Mouse (Mus musculus): ENCODE measurements around the gene Astl. TPM values are rescaled to one million over a fixed set of nuclear protein-coding genes. Genes with fewer than 3 reads are reported as not detected.
"Not testable (repeated sequence)": the region's sequence is repeated elsewhere in the genome, so short reads cannot be mapped to it uniquely, and the experiment has no call there.

Astl gene
- not detected in 2 replicates for polyA plus RNA-seq (2014; fragmentation: Nextera tagmentation; extraction: Ambion mirVana)

GRCm38 (mm10) chr2:127338416-127338815 is at the start of gene Astl:
Astl (plus strand) TSS chr2:127338639.
- Histone ChIP-seq H3K9ac (ENCODE audit: low read depth, low read length) (no peak within 1 kb of the TSS), H3K36me3 (ENCODE audit: control insufficient read depth, insufficient read depth, low read length) (no peaks in the 10 kb centered on the region), H3K27me3 (replicated peaks; ENCODE audit: control insufficient read depth, insufficient read depth, low read length) (peaks cover 5% of the 10 kb centered on the region), H3K9me3 (ENCODE audit: control insufficient read depth, low read length) (no peaks in the 10 kb centered on the region), H3K4me1 (replicated peaks; ENCODE audit: control insufficient read depth, insufficient read depth, low read length) (peaks cover 29% of the 10 kb centered on the region), H3K4me3 (ENCODE audit: low read depth, low read length) (peak within 1 kb of the TSS; percentile 67), H3K4me2 (peak within 1 kb of the TSS; percentile 88), H3K27ac (ENCODE audit: low read depth, low read length) (no peak within 1 kb of the TSS)
- ATAC-seq (replicated peaks; ENCODE audit: low FRiP score), result no peak
- no peak for DNase-seq (ENCODE audit: low spot score)
- WGBS, result 68% methylated on average over 4 of the region's 4 CpGs

GRCm38 (mm10) chr2:127292250-127292649 is 46.2 kb upstream of the Astl start:
- ATAC-seq (replicated peaks; ENCODE audit: low FRiP score), result no peak

DNA sequence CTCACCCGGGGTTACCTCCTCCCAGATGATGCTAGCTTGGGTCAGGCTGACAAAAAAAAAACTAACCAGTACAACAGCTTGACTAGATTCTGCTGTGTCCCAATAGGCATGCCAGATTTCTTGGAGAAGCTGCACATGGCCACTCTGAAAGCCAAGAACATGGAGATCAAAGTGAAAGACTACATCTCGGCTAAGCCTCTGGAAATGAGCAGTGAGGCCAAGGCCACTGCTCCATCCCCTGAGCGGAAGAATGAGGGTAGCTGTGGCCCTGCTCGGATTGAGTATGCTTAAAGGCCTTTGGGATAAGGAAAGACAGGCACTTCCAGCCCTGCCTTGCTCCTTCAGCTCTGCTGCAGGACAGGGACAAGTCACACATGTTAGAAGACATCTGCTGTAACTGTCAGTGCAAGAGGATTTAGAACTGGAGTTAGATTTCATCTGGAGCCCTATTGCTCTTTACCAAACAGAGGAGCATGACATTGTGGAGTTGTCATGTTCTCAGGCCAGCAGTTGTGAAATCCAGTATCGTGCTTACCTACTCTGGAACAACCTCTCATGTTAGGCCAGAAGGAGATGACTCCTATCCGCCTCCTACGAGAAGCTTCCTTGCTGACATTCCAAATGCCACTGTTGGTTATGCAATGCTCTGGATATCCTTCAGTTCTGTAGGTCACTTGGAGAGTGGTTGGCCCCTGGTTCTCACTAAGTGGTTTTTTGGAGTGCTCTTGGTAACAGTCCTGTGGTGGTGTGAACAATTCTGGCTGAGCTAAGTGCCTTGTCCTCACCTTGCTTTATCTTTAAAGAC is 41.2 kb upstream of the Astl start:
- ATAC-seq (replicated peaks; ENCODE audit: low FRiP score) (no peak), DNase-seq (ENCODE audit: low spot score) (no peak)
- H3K36me3 ChIP-seq (ENCODE audit: control insufficient read depth, insufficient read depth, low read length), result peaks cover 27% of the 10 kb centered on the region
- H3K27ac ChIP-seq (ENCODE audit: low read depth, low read length), result no peak overlapping the region
- H3K27me3 ChIP-seq (replicated peaks; ENCODE audit: control insufficient read depth, insufficient read depth, low read length), result no peaks in the 10 kb centered on the region
- no peak overlapping the region for H3K4me3 ChIP-seq (ENCODE audit: low read depth, low read length)
- 92% methylated on average over 7 of the region's 7 CpGs for WGBS
- no peaks in the 10 kb centered on the region for H3K4me1 ChIP-seq (replicated peaks; ENCODE audit: control insufficient read depth, insufficient read depth, low read length)
- H3K4me2 ChIP-seq, result no peak overlapping the region
- H3K9ac ChIP-seq (ENCODE audit: low read depth, low read length), result no peak overlapping the region
- no peaks in the 10 kb centered on the region for H3K9me3 ChIP-seq (ENCODE audit: control insufficient read depth, low read length)

More at GRCm38 (mm10) chr2:127292250-127292649, 46.2 kb upstream of the Astl start:
- no peak for DNase-seq (ENCODE audit: low spot score)
- Histone ChIP-seq H3K9me3 (ENCODE audit: control insufficient read depth, low read length) (no peaks in the 10 kb centered on the region), H3K4me1 (replicated peaks; ENCODE audit: control insufficient read depth, insufficient read depth, low read length) (no peaks in the 10 kb centered on the region), H3K9ac (ENCODE audit: low read depth, low read length) (no peak overlapping the region), H3K27ac (ENCODE audit: low read depth, low read length) (no peak overlapping the region), H3K36me3 (ENCODE audit: control insufficient read depth, insufficient read depth, low read length) (peaks cover 28% of the 10 kb centered on the region), H3K27me3 (replicated peaks; ENCODE audit: control insufficient read depth, insufficient read depth, low read length) (no peaks in the 10 kb centered on the region), H3K4me3 (ENCODE audit: low read depth, low read length) (no peak overlapping the region), H3K4me2 (no peak overlapping the region)
- WGBS, result 82% methylated on average over 4 of the region's 4 CpGs

DNA sequence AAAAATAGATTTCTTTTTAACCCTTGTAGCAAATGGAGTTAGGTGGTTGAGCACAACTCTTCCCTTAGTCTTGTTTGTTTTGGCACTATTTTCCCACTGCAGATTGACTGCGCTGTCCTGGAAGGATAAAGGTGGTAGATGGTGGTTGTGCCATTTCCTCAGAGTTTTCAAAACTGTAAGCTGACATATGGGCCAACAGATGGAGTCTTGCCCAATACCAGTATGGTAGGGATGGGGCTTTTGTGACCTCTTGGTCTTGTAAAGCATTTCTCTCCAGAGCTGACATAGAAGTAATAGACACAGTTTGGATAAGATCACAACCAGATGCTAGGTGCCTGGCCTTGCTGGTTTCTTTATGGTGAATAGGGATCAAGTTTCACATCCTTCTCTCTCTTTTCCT is 40.4 kb upstream of the Astl start:
- H3K9me3 ChIP-seq (ENCODE audit: control insufficient read depth, low read length), result no peaks in the 10 kb centered on the region
- H3K4me3 ChIP-seq (ENCODE audit: low read depth, low read length), result no peak overlapping the region
- no peak for DNase-seq (ENCODE audit: low spot score)
- H3K27ac ChIP-seq (ENCODE audit: low read depth, low read length), result no peak overlapping the region
- H3K4me1 ChIP-seq (replicated peaks; ENCODE audit: control insufficient read depth, insufficient read depth, low read length), result no peaks in the 10 kb centered on the region
- no peaks in the 10 kb centered on the region for H3K27me3 ChIP-seq (replicated peaks; ENCODE audit: control insufficient read depth, insufficient read depth, low read length)
- no peak overlapping the region for H3K4me2 ChIP-seq
- 91% methylated on average over 1 of the region's 1 CpGs for WGBS
- no peak for ATAC-seq (replicated peaks; ENCODE audit: low FRiP score)
- H3K36me3 ChIP-seq (ENCODE audit: control insufficient read depth, insufficient read depth, low read length), result peaks cover 27% of the 10 kb centered on the region
- H3K9ac ChIP-seq (ENCODE audit: low read depth, low read length), result no peak overlapping the region

DNA sequence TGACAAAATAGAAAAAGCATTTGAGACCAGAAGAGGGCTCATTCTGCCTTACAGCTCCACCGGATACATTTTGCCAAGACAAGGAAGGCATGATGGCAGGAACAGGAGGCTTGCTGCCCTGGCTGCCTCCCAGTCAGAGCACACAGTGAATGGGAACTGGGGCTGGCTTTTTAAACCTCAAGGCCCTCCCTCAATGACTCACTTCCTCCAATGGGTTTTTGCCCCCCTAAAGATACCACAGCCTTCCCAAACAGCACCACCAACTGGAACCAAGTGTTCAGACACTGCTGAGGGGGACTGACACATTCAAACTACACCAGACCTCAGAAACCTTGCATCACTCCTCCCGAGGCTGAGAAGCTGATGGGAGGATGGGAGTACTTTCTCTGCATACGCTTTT is 37.7 kb upstream of the Astl start:
- Histone ChIP-seq H3K4me3 (ENCODE audit: low read depth, low read length) (no peak overlapping the region), H3K9me3 (ENCODE audit: control insufficient read depth, low read length) (no peaks in the 10 kb centered on the region), H3K27me3 (replicated peaks; ENCODE audit: control insufficient read depth, insufficient read depth, low read length) (no peaks in the 10 kb centered on the region), H3K4me1 (replicated peaks; ENCODE audit: control insufficient read depth, insufficient read depth, low read length) (no peaks in the 10 kb centered on the region), H3K36me3 (ENCODE audit: control insufficient read depth, insufficient read depth, low read length) (peaks cover 20% of the 10 kb centered on the region), H3K9ac (ENCODE audit: low read depth, low read length) (no peak overlapping the region), H3K27ac (ENCODE audit: low read depth, low read length) (no peak overlapping the region), H3K4me2 (no peak overlapping the region)
- WGBS, result 75% methylated on average over 3 of the region's 3 CpGs
- ATAC-seq (replicated peaks; ENCODE audit: low FRiP score) (no peak), DNase-seq (ENCODE audit: low spot score) (no peak)

GRCm38 (mm10) chr2:127301883-127302282 is 36.6 kb upstream of the Astl start:
- Histone ChIP-seq H3K4me1 (replicated peaks; ENCODE audit: control insufficient read depth, insufficient read depth, low read length) (no peaks in the 10 kb centered on the region), H3K4me3 (ENCODE audit: low read depth, low read length) (no peak overlapping the region), H3K9ac (ENCODE audit: low read depth, low read length) (no peak overlapping the region), H3K27me3 (replicated peaks; ENCODE audit: control insufficient read depth, insufficient read depth, low read length) (no peaks in the 10 kb centered on the region), H3K9me3 (ENCODE audit: control insufficient read depth, low read length) (no peaks in the 10 kb centered on the region), H3K27ac (ENCODE audit: low read depth, low read length) (no peak overlapping the region), H3K36me3 (ENCODE audit: control insufficient read depth, insufficient read depth, low read length) (peaks cover 19% of the 10 kb centered on the region), H3K4me2 (no peak overlapping the region)
- WGBS, result 84% methylated on average over 3 of the region's 3 CpGs
- ATAC-seq (replicated peaks; ENCODE audit: low FRiP score) (no peak), DNase-seq (ENCODE audit: low spot score) (no peak)

- not testable (repeated sequence) for H3K9me3 ChIP-seq (ENCODE audit: control insufficient read depth, low read length); H3K27me3 ChIP-seq (replicated peaks; ENCODE audit: control insufficient read depth, insufficient read depth, low read length); H3K36me3 ChIP-seq (ENCODE audit: control insufficient read depth, insufficient read depth, low read length); H3K4me1 ChIP-seq (replicated peaks; ENCODE audit: control insufficient read depth, insufficient read depth, low read length); ATAC-seq (replicated peaks; ENCODE audit: low FRiP score); H3K4me3 ChIP-seq (ENCODE audit: low read depth, low read length); DNase-seq (ENCODE audit: low spot score); H3K27ac ChIP-seq (ENCODE audit: low read depth, low read length); H3K4me2 ChIP-seq; H3K9ac ChIP-seq (ENCODE audit: low read depth, low read length)
- WGBS, result 82% methylated on average over 4 of the region's 4 CpGs
These were observed 34.2 kb upstream of the Astl start for GRCm38 (mm10) chr2:127304192-127304591.

DNA sequence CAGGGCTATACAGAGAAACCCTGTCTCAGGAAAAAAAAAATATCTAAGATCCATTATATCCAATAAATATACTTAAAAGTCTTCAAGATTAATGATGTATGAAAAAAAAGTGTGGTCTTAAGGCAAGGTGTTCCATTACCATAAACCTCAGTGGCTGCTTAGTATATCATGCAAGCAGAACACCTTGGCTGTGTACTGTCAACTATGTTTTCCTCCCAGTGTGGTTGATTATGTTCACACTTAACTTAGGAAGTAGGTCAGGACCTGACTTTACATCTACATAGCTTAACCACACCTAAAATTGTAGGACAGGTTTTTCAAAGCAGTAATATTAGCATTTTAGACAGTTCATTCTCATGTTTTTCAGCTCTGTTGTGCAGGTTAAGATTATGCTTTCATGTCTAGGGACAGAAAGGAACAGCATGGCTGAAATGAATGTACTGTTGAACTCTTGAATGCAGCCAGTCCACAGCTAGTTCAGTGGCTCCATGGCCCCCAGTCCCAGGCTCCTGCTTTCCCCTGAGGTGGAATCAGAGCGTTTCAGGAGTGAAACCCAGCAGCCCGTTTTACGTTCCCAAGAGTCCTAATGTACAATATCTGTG is 33.7 kb upstream of the Astl start:
- no peak overlapping the region for H3K4me2 ChIP-seq
- H3K36me3 ChIP-seq (ENCODE audit: control insufficient read depth, insufficient read depth, low read length), result peaks cover 4% of the 10 kb centered on the region; the same call in 1 of the 2 replicates
- no peaks in the 10 kb centered on the region for H3K27me3 ChIP-seq (replicated peaks; ENCODE audit: control insufficient read depth, insufficient read depth, low read length)
- H3K9me3 ChIP-seq (ENCODE audit: control insufficient read depth, low read length), result no peaks in the 10 kb centered on the region
- H3K9ac ChIP-seq (ENCODE audit: low read depth, low read length), result no peak overlapping the region
- no peak overlapping the region for H3K4me3 ChIP-seq (ENCODE audit: low read depth, low read length)
- DNase-seq (ENCODE audit: low spot score), result no peak
- H3K27ac ChIP-seq (ENCODE audit: low read depth, low read length), result no peak overlapping the region
- WGBS, result 87% methylated on average over 3 of the region's 3 CpGs
- ATAC-seq (replicated peaks; ENCODE audit: low FRiP score), result no peak
- no peaks in the 10 kb centered on the region for H3K4me1 ChIP-seq (replicated peaks; ENCODE audit: control insufficient read depth, insufficient read depth, low read length)

DNA sequence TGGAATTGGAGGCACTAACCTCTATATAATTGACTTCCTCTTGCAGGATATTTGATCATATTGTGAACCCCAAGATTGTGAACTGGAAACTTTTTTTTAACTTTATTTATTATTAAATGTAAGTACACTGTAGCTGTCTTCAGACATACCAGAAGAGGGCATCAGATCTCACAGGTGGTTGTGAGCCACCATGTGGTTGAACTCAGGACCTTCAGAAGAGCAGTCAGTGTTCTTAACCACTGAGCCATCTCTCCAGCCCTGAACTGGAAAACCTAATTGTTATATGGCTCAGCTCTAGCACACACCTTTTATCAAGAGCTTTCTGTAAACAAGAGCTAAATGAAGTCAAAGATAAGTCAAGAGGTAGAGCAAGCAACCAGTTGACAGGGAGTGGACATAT is 32.3 kb upstream of the Astl start:
- Histone ChIP-seq H3K27me3 (replicated peaks; ENCODE audit: control insufficient read depth, insufficient read depth, low read length) (no peaks in the 10 kb centered on the region), H3K4me1 (replicated peaks; ENCODE audit: control insufficient read depth, insufficient read depth, low read length) (no peaks in the 10 kb centered on the region), H3K9ac (ENCODE audit: low read depth, low read length) (no peak overlapping the region), H3K4me3 (ENCODE audit: low read depth, low read length) (no peak overlapping the region), H3K4me2 (no peak overlapping the region), H3K36me3 (ENCODE audit: control insufficient read depth, insufficient read depth, low read length) (no peaks in the 10 kb centered on the region; the same call in 1 of the 2 replicates), H3K27ac (ENCODE audit: low read depth, low read length) (no peak overlapping the region), H3K9me3 (ENCODE audit: control insufficient read depth, low read length) (no peaks in the 10 kb centered on the region)
- no peak for ATAC-seq (replicated peaks; ENCODE audit: low FRiP score)
- DNase-seq (ENCODE audit: low spot score), result no peak
